Mouse (Mus musculus): ENCODE data around the gene Gm44503.

DNA sequence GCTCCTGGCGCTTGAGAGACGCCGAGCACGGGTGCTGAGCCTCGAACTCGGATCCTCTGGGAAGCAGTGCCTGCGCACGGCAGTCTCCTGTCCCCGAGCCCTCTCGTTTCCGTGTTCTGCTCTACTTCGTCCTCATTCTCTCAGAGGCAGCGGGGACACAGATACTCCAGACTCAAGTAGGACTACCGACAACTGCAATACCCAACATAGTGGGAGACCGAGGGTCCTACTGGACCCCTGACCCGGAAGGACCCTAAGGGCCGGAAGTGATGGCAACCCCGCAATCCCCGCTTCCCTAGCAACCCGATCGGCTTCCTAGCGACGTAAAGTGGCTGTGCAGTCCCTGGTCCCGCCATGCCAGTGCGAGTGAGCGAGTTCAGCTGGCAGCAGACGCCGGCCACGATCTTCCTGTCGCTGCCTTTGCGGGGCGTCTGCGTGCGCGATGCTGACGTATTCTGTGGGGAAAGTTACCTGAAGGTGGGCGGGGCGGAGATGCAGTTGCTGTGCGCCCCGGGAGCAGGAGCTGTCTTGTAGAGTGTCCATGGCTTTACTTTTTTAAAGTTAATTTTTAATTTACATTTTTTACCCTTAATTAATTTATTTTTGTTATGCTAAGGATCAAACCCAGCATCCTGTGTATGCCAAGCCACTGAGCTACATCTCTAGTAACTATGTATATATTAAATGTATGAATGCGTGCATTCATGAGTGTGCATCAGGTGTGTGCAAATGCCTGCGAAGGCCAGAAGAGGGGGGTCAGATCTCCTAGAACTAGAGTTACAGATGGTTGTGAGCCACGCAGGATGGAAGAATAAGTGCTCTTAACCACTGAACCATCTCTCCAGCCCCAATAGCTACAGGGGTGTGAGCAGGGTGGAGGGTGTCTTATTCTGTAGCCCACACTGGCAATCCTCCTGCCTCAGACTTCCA, at the start of gene Gm44503, which contains the start of gene Dyx1c1:
- TF ChIP-seq EP300 (IDR thresholded peaks at IDR 0.05; ENCODE audit: low read depth) (no peak), CTCF (IDR thresholded peaks at IDR 0.05; ENCODE audit: low read depth) (peak; percentile 12; the same call in 1 of the 2 replicates)

Data from liver, embryonic 14.5 days (tissue).